Mouse (Mus musculus): ENCODE measurements around the gene Ufc1.

- TF ChIP-seq GATA1 (IDR thresholded peaks at IDR 0.05; ENCODE audit: borderline replicate concordance, low read length): no peak
- no peak for TF ChIP-seq FLI1 (IDR thresholded peaks at IDR 0.05; ENCODE audit: low read length)
Observed at GRCm38 (mm10) chr1:171247453-171247841, 47.4 kb downstream of the Ufc1 start.

All from megakaryocyte, embryonic 14.5 days (primary cell).